Mouse (Mus musculus) hindbrain, embryonic 12.5 days (tissue): ENCODE data around the gene Galnt13. TPM values are rescaled to one million over a fixed set of nuclear protein-coding genes. Genes with fewer than 3 reads are reported as not detected.
"Not testable (repeated sequence)": the region's sequence is repeated elsewhere in the genome, so short reads cannot be mapped to it uniquely, and the experiment has no call there.

Experiments used
- ATAC-seq: fragments of 200-750 bp; cut with Nextera tagmentation; 2 replicates; pipeline ENCODE4 v1.8.0; 2017; ENCODE audit warnings: moderate TSS enrichment; ENCODE audit not compliant: low FRiP score
- H3K27ac ChIP-seq: fragments of 300-500 bp; sonication (generic); 2 replicates; pipeline ENCODE4 v1.5.1; 2016; ENCODE audit warnings: mild to moderate bottlenecking
- H3K27me3 ChIP-seq: fragments of 300-500 bp; sonication (generic); 2 replicates; pipeline ENCODE4 v1.6.1; 2016; ENCODE audit warnings: mild to moderate bottlenecking
- H3K36me3 ChIP-seq: fragments of 300-500 bp; sonication (generic); 2 replicates; pipeline ENCODE4 v1.6.1; 2016; ENCODE audit warnings: mild to moderate bottlenecking
- H3K4me1 ChIP-seq: fragments of 300-500 bp; sonication (generic); 2 replicates; pipeline ENCODE4 v1.6.1; 2016
- H3K4me2 ChIP-seq: fragments of 300-500 bp; sonication (generic); replicated peaks from 2 replicates; pipeline ENCODE4 v1.6.1; 2016; ENCODE audit warnings: mild to moderate bottlenecking
- H3K4me3 ChIP-seq: fragments of 300-500 bp; sonication (generic); 2 replicates; pipeline ENCODE4 v1.5.1; 2016; ENCODE audit warnings: mild to moderate bottlenecking
- H3K9ac ChIP-seq: fragments of 300-500 bp; sonication (generic); 2 replicates; pipeline ENCODE4 v1.6.1; 2016; ENCODE audit warnings: mild to moderate bottlenecking, moderate library complexity
- H3K9me3 ChIP-seq: fragments of 300-500 bp; sonication (generic); replicated peaks from 2 replicates; pipeline ENCODE4 v1.6.1; 2016; ENCODE audit warnings: mild to moderate bottlenecking
- WGBS: fragments of 180-500 bp; shearing (Covaris S2); methylation state at CpG from one replicate; pipeline ENCODE4 v1.1.7; 2016; 5-methylcytosine and 5-hydroxymethylcytosine counted together
- polyA plus RNA-seq: library from polyadenylated mRNA; unstranded; fragments of >200 nt; fragmentation: Nextera tagmentation; extraction: Ambion mirVana; gene quantifications from 2 replicates; pipeline ENCODE4 v1.2.1, GENCODE M21; 2016

Gene Galnt13
- polyA plus RNA-seq, 1 experiment from 2014 or later, result 5.1 TPM

DNA sequence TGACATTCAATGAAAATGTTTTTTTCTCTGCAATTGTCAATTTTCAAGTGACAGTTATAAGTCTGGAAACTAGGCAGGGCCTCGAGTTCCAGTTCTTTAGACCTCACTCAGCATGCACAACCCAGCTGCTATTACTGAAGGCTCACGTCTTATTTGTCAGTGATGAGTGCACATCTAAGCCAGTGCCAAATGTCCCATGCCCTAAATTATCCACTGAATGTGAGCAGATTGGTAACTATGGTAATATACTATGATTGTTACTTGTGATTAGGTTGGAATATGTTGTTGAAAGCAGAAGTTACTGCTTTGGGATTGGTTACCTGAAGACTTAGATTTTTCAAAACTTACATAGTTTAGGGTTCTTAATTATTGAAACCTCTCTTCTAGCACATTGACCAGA lies 131.1 kb downstream of the Galnt13 start:
- no peak overlapping the region for H3K27ac ChIP-seq
- H3K4me3 ChIP-seq, result no peak overlapping the region
- no peaks in the 10 kb centered on the region for H3K9me3 ChIP-seq
- H3K4me1 ChIP-seq, result no peaks in the 10 kb centered on the region
- no peaks in the 10 kb centered on the region for H3K36me3 ChIP-seq
- no peaks in the 10 kb centered on the region for H3K27me3 ChIP-seq
- H3K9ac ChIP-seq, result no peak overlapping the region
- H3K4me2 ChIP-seq, result no peak overlapping the region
- WGBS, result 66% methylated on average over 2 of the region's 2 CpGs
- no peak for ATAC-seq

DNA sequence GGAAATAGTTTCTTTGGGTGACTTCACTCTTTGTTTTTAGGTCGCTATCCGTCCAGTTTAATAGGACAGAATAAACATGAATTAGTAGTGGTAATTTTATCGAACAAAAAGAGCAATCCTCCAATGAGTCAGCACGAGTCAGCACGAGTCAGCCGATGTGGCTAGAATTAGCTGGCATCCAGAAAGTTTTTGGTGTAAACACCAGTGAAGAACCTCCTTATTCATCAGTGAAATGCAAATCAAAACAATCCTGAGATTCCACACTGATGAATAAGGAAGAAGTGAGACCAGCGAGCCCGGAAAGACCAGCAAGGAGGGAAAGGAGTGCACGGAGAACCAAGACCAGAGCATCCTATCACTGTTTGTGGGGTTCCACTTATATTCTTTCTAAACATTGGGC lies 131.5 kb downstream of the Galnt13 start:
- Histone ChIP-seq H3K9me3 (no peaks in the 10 kb centered on the region), H3K9ac (no peak overlapping the region), H3K4me2 (no peak overlapping the region), H3K4me1 (no peaks in the 10 kb centered on the region), H3K4me3 (no peak overlapping the region), H3K27ac (no peak overlapping the region), H3K36me3 (no peaks in the 10 kb centered on the region), H3K27me3 (no peaks in the 10 kb centered on the region)
- WGBS, result 91% methylated on average over 9 of the region's 9 CpGs
- no peak for ATAC-seq

DNA sequence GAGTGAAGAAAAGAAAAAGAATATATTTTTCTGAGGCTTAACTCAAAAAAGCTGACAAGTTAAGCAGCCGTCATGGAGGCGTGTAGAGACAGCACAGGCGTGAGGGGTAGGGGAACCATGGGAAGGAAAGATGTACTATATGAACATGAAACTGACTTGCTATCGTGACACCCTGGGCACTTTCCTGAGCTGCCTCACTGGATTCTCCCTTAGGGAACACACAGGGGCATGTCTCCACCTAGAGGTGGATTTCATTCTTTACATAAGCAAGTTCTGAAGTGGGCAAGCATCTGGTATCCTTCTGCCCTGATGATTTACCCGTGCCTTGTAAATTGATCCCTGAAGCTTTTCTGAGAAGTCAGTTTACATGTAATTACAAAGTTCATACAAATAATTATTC lies 277.7 kb downstream of the Galnt13 start:
- H3K27me3 ChIP-seq, H3K9ac ChIP-seq, H3K27ac ChIP-seq, H3K4me2 ChIP-seq, ATAC-seq, H3K36me3 ChIP-seq, H3K9me3 ChIP-seq, H3K4me3 ChIP-seq, H3K4me1 ChIP-seq: not testable (repeated sequence)
- WGBS, result no CpG with 5 or more reads among the region's 5 CpGs

DNA sequence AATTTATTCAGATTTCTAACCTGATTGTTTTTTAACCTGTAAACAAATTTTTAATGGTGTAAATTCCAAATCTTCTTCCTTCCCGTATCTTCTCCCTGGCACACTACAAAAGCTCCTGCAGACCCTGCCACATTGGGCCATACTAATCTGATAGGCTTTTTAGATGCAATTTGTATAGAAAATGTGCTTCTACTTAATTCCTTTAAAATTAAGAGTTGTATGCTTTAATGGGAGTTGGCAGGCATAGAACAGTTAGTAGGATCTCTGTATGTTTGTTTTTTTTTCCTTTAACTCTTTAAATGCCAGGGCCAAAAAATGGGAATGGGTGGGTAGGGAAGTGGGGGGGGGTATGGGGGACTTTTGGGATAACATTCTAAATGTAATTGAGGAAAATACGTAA lies 315.1 kb downstream of the Galnt13 start:
- Histone ChIP-seq H3K4me3 (no peak overlapping the region), H3K4me1 (no peaks in the 10 kb centered on the region), H3K9ac (no peak overlapping the region), H3K27ac (no peak overlapping the region), H3K27me3 (no peaks in the 10 kb centered on the region), H3K4me2 (no peak overlapping the region), H3K9me3 (no peaks in the 10 kb centered on the region), H3K36me3 (no peaks in the 10 kb centered on the region)
- WGBS, result 83% methylated on average over 2 of the region's 2 CpGs
- ATAC-seq, result no peak

DNA sequence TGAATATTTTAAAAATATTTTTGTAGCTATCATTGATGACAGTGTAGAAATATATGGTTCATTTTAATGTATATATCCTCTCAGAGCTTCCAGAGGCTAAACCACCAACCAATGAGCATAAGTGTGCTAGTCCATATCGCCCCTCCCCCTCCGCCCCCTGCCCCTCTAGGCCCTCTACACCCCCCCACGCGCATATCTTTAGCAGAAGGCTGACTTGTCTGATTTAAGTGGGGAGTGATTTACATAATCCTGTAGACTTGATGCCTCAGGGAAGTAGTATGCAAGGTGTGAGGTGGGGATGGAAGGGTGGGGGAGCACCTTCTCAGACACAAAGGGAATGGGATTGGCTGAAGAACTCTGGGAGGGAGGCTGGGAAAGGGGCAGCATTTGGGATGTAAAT lies 323.7 kb downstream of the Galnt13 start:
- Histone ChIP-seq H3K36me3 (no peaks in the 10 kb centered on the region), H3K9ac (no peak overlapping the region), H3K4me2 (no peak overlapping the region), H3K9me3 (no peaks in the 10 kb centered on the region), H3K27me3 (no peaks in the 10 kb centered on the region), H3K4me3 (no peak overlapping the region), H3K27ac (no peak overlapping the region), H3K4me1 (no peaks in the 10 kb centered on the region)
- WGBS, result 34% methylated on average over 4 of the region's 4 CpGs
- ATAC-seq, result 0 out of 2 replicates have a peak, but pooled peaks have one; percentile 35

DNA sequence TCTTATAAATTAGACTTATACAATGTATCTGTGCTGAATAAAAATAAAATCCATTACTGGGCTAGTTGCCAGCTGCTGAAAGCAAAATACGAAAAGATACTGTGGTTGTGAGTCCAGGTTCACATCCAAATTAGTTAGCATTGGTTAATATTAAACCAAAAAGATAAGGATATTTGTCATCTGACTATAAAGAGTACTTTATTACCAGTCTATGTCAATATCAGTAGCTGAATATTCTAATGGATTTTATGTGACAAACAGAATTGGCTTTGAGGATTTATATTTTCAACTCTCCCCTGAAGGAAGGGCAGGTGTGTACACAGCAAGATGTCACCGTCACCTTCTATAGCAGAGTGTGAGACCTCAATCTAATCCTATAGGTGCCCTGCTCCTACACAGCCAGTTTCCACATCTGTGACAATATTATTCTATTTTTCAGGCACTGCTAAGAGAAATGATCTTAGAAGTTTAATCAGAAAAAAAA lies 342.7 kb downstream of the Galnt13 start:
- 89% methylated on average over 2 of the region's 2 CpGs for WGBS
- no peak overlapping the region for H3K27ac ChIP-seq
- no peaks in the 10 kb centered on the region for H3K27me3 ChIP-seq
- H3K4me1 ChIP-seq, result no peaks in the 10 kb centered on the region
- H3K4me3 ChIP-seq, result no peak overlapping the region
- H3K9me3 ChIP-seq, result no peaks in the 10 kb centered on the region
- H3K4me2 ChIP-seq, result no peak overlapping the region
- H3K9ac ChIP-seq, result no peak overlapping the region
- no peak for ATAC-seq
- no peaks in the 10 kb centered on the region for H3K36me3 ChIP-seq

DNA sequence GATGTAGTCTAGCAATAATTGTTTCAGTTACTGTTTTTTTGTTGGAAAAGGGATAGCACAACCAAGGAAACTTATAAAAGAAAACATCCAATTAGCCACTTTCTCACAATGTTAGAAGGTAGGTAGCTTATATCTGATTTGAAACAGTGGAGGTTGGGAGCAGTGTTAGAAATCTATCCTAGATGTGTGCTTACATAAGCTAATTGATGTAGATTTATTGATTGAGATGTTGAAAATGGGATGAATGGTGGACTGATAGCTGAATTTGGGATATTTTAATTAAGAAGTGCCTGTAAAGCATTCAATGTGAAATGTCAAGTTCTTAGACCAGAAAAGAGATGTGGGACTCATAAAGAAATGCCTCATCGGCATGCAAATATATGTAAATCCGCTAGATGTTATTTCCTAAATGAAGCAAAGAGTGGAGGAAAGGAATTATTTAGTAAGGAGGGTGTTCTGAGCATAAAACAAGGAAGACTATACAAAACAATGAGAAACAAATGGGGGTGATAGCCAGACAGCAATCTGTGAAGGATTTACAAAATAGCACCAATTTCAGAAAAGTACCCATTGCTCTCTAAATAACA lies 377.6 kb downstream of the Galnt13 start:
- no peaks in the 10 kb centered on the region for H3K27me3 ChIP-seq
- no peak overlapping the region for H3K9ac ChIP-seq
- 71% methylated on average over 2 of the region's 2 CpGs for WGBS
- no peaks in the 10 kb centered on the region for H3K4me1 ChIP-seq
- no peak overlapping the region for H3K27ac ChIP-seq
- H3K9me3 ChIP-seq, result no peaks in the 10 kb centered on the region
- H3K4me3 ChIP-seq, result no peak overlapping the region
- H3K4me2 ChIP-seq, result no peak overlapping the region
- no peak for ATAC-seq
- no peaks in the 10 kb centered on the region for H3K36me3 ChIP-seq

DNA sequence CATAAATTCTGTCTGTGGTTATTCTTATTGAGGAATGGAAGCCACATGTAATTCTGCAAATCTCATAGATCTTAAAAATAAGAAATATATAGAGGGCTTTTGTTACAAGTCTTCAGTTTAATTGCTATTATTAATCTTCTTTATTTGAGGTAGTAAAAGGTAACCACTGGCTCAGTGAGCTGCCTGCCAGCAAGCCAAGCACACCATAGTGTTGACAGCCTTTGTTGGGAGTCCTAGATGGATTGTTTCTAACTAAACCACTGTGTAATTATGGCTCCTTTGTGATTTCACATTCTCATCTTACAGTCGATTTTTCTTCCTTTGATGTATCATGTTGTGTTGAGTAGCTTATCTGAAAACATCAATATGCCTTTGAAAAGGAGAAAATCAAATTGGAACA lies 405.1 kb downstream of the Galnt13 start:
- Histone ChIP-seq H3K36me3 (no peaks in the 10 kb centered on the region), H3K9me3 (no peaks in the 10 kb centered on the region), H3K27me3 (no peaks in the 10 kb centered on the region), H3K27ac (no peak overlapping the region), H3K9ac (no peak overlapping the region), H3K4me1 (no peaks in the 10 kb centered on the region), H3K4me2 (no peak overlapping the region), H3K4me3 (no peak overlapping the region)
- WGBS, result 33% methylated on average over 1 of the region's 1 CpGs
- peak; percentile 43; the same call in 1 of the 2 replicates for ATAC-seq

DNA sequence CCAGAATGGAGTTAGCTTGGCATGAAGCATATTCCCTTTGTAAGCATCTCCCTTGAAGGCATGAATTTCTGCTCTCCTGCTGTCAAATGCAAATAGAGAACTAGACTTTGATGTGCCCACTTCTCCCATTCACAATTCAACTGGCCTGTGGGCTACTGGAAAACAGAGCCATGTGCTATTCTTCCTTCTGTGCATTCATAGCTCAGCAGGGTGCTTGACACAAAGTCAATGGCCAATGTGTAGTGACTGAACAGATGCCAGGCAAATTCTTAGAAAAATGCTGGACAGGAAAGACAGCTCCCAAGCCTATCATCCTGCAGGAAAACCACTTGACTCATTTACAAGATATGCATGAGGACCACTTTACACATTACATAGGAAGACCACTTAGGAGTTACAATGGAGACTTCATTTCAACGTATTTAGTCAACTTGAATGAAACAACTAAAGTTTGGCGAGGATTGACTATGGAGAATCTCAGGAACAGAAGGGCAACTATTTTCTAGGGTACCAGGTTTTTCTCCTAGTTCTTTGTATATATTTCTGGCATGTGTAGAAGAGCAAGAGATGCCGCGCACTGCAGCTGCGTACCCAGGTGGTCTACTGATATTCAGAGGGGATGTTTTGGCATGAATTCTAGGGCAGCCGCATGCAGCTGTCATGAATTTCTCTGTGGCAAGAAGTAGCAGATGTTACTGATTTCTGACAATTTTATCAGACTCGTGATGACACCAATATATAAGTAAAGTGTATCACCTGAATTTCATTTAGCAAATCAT lies 470.4 kb downstream of the Galnt13 start:
- no peaks in the 10 kb centered on the region for H3K27me3 ChIP-seq
- no peaks in the 10 kb centered on the region for H3K36me3 ChIP-seq
- H3K9me3 ChIP-seq, result no peaks in the 10 kb centered on the region
- H3K9ac ChIP-seq, result no peak overlapping the region
- no peak overlapping the region for H3K4me3 ChIP-seq
- H3K4me1 ChIP-seq, result no peaks in the 10 kb centered on the region; the same call in 1 of the 2 replicates
- H3K27ac ChIP-seq, result no peak overlapping the region
- 80% methylated on average over 7 of the region's 7 CpGs for WGBS
- H3K4me2 ChIP-seq, result no peak overlapping the region
- ATAC-seq, result no peak

DNA sequence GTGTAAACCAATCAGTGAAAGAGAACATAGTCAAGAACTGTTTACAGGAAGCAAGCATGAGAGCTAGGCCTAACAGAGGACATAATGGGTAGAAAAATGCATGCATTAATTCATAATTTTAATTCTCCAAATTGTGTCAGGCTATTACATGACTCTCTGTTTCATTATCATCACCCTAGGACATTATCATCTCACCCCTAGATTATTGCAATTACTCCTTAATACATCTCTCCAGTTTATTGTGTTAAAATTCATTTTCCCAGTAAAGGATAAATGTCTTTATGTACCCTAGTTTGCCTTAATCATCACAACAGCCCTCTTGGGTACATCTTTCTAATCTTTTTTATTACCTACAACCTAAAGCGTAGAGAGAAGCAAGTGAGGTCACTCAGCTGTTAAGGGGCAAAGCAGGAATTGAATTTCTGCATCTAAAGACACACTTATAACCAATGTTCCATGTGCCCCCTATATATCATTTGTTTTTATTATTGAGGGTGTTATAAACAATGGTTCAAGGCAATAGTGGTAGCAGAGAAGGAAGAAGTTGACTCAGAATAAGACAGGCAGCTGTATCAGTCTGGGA lies 479.1 kb downstream of the Galnt13 start:
- 81% methylated on average over 1 of the region's 1 CpGs for WGBS
- no peak overlapping the region for H3K4me2 ChIP-seq
- no peaks in the 10 kb centered on the region for H3K36me3 ChIP-seq
- no peaks in the 10 kb centered on the region for H3K9me3 ChIP-seq
- H3K9ac ChIP-seq, result no peak overlapping the region
- no peak for ATAC-seq
- H3K4me1 ChIP-seq, result no peaks in the 10 kb centered on the region
- no peak overlapping the region for H3K27ac ChIP-seq
- no peak overlapping the region for H3K4me3 ChIP-seq
- H3K27me3 ChIP-seq, result no peaks in the 10 kb centered on the region

DNA sequence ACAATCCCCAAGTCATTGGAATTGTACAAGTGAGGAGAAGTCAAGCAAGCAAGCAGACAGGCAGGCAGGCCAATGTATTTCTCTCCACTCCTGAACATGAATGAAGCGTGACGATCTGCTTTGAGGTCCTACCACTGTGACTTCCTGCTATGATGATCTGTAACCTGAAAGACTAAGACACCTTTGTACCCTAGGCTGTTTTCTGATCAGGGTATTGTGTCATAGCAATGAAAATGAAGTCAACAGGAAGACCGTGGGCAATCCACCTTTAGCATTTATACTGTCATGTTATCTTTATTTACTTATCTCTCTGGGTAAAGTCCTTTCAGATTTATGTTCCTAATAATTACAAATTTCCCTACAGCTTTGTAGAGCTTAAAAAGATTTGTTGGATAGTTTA lies 500.3 kb downstream of the Galnt13 start:
- Histone ChIP-seq H3K27me3 (no peaks in the 10 kb centered on the region), H3K4me2 (no peak overlapping the region), H3K4me3 (no peak overlapping the region), H3K36me3 (no peaks in the 10 kb centered on the region), H3K9ac (no peak overlapping the region), H3K4me1 (no peaks in the 10 kb centered on the region), H3K27ac (no peak overlapping the region), H3K9me3 (no peaks in the 10 kb centered on the region)
- no peak for ATAC-seq
- WGBS, result 86% methylated on average over 3 of the region's 3 CpGs

DNA sequence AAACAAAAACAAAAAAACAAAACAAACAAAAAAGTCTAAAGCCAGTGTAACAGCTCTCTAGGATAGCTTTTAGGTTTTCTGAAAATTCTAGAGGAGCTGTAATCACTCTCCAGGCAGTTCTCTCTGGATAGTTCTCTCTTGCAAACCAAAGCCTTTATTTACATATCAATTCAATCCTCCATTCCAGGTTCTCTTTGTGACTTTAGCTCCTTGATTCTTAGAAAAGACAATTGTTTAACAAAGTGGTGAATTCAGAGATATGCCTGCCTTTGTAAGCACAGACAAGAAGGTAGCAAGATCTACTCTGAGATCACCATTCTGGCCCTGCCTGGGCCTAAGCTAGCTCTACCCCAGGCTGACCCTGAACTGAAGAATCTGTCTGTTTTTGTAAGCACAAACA lies 501.2 kb downstream of the Galnt13 start:
- Histone ChIP-seq H3K27ac (no peak overlapping the region), H3K9me3 (no peaks in the 10 kb centered on the region), H3K4me3 (no peak overlapping the region), H3K4me1 (no peaks in the 10 kb centered on the region), H3K4me2 (no peak overlapping the region), H3K27me3 (no peaks in the 10 kb centered on the region), H3K36me3 (no peaks in the 10 kb centered on the region), H3K9ac (no peak overlapping the region)
- ATAC-seq, result no peak

DNA sequence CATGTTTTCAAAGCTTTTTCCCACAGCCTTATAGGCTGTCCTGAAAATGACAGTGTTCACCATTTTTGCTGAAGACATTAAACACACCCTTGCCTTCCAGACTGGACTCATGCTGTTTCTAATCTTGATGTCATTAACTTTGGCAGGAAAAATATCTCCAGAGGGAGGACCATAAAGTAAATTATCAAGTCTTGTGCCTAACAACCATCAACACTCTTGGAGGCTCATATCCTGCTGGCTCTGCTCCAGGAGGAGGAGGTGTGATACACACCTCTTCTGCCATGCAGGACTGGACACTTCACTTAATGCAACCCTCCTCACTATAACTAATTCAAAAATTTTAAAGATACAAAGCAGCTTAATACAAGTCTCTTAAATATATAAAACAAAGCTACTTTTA lies 502.0 kb downstream of the Galnt13 start:
- no peaks in the 10 kb centered on the region for H3K36me3 ChIP-seq
- H3K4me2 ChIP-seq, result no peak overlapping the region
- H3K27ac ChIP-seq, result no peak overlapping the region
- no peaks in the 10 kb centered on the region for H3K9me3 ChIP-seq
- no peak for ATAC-seq
- H3K27me3 ChIP-seq, result no peaks in the 10 kb centered on the region
- no peak overlapping the region for H3K4me3 ChIP-seq
- H3K9ac ChIP-seq, result no peak overlapping the region
- no peaks in the 10 kb centered on the region for H3K4me1 ChIP-seq
